Mouse (Mus musculus): ENCODE measurements around the gene Vnn3.

The Vnn3 gene

GRCm38 (mm10) chr10:23851228-23851912 is at the start of gene Vnn3:
Gene Vnn3, plus strand, starts transcription at chr10:23851462.
- no peak for DNase-seq

GRCm38 (mm10) chr10:23802911-23803310 is 48.4 kb upstream of the Vnn3 start:
- no peak for DNase-seq

DNA sequence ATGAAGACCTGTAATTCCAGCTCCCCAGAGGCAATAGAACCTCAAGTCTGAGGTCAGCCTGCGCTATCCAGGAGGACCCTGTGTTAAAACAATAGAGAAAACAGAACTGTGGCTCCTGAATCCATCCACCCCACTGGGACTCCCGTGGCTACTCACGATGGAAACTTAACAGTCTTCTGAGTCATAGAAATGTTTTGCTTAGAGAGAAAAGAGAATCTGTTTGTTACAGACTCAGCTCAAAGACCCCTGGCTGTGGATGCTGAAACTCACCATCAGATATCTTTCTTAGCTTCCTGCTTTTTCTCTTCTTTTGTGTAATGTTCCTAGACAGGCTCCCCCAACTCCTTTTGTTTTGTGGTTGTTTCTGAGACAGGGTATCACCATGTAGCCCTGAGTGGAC is 46.6 kb upstream of the Vnn3 start:
- no peak for DNase-seq

- no peak for DNase-seq
These were observed 45.1 kb upstream of the Vnn3 start for GRCm38 (mm10) chr10:23806201-23806600.

DNA sequence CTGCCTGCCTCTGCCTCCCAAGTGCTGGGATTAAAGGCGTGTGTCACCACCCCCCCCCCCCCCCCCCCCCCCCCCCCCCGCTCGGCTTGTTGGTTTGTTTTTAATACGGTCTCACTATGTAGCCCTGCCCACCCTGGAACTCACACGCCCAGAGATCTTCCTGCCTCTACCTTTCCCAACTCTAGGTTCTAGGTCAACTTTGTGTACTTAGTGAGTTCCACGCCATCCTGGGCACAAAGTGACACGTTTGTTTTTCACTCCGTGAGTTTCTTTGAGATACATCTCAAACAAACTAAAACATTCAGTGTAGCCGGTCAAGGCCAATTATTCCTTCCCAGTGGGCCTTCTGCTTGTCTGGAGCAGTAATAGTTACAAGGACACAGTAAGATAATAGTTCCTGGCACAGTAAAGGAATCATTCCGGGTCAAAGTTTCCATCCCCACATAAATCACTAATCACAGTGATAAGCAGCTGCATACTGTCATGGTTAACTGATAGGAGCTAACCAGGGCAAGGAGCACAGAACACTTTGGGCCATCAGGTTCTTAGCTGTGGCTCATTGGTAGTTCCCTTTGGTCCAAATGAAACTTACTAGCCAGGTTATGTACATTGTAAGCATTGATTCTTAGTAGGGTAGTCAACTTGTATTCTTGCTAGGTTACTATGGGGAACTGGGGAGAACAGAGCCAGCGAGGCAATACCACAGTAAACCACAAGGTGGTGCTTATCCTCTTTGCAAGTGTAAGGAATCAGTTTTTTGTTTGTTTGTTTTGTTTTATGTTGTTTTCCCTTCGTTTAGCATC is 39.4 kb upstream of the Vnn3 start:
- peak; percentile 57 for DNase-seq

GRCm38 (mm10) chr10:23812438-23812759 is 38.9 kb upstream of the Vnn3 start:
- DNase-seq, result no peak

- DNase-seq, result no peak
These were observed 38.2 kb upstream of the Vnn3 start for GRCm38 (mm10) chr10:23812852-23813766.

- DNase-seq, result peak; percentile 70
These were observed 36.1 kb upstream of the Vnn3 start for GRCm38 (mm10) chr10:23815168-23815567.

DNA sequence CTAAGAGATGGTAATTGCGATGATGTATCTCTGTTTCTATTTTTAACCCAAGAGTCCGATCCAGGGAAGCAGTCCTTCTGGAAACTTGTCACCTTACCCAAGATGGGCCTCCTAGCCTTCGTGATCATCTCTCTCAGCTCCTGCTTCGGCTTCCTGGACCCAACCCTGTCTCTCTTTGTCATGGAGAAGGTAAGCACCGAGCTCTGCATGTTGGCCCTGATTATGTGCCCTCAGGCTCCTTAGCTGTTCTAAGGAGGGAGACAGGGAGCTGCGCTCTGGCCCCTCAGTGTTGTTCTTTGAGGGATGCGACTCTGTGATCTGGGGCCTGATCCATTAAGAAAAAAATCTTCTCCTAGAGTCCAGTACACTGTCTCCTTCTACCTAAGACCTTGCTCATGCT is 35.0 kb upstream of the Vnn3 start:
- DNase-seq, result no peak

DNA sequence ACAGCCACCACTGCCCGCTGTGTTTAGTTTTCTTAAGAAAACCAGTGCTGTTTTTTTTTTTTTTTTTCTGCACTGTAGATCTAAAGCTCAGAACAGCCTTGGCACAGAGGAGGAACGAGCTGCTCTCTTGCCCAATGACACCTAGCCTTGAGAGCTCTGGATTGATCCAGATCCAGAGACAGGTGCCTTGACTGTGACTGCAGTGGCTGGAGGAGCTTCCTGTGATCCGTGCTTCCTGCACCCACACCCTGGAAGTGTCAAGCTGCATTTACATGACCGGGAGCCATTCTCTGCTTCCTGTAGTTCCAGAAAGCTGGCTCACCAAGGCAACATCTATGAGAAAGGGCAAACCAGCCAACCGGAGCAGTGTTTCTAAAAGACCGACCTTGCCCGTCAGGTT is 24.7 kb upstream of the Vnn3 start:
- no peak for DNase-seq

DNA sequence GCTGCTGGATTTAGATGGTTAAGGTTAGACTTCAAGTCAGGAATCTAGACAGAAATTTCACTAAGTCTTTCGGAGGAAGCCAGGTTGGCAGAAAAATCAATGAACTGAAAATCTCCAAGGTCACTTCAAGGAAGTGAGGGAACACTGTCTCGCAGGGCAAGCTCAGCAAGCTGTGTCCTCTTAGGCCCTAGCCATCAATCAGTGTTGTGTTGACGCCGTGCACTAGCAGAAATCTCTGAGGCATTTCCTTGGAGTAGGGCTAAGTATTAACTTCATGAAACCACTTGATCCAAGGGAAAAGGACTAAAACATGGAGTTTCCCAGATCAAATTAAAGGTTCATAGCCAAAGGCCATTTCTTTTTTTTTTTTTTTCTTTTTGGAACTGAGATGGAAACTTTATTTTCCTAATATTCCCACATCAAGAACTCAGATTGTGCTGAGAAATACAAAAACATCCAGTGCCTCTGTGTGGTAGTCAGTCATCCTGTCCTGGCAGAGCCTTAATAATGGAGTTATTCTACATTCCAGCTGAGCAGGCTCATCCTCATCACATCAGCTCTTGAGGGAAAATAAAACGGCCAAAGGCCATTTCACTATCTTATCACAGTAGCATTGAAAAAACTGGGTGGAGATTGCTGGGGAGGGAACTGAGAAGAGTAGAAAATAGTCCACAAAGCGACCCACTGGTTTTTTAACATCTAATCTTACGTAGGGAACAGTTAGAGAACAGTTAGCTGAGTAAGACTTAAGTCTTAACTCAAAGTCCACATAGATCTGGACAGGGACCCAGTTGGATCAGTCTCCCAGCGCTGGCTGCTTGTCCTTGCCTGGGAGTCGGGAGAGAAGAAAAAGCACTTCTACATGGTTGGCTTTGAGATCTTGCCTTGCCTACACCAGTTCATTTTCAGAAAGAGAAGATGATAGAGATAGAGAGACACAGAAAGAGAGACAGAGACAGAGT is 15.0 kb upstream of the Vnn3 start:
- no peak for DNase-seq

- DNase-seq, result no peak
These were observed 14.1 kb upstream of the Vnn3 start for GRCm38 (mm10) chr10:23837115-23837514.

DNA sequence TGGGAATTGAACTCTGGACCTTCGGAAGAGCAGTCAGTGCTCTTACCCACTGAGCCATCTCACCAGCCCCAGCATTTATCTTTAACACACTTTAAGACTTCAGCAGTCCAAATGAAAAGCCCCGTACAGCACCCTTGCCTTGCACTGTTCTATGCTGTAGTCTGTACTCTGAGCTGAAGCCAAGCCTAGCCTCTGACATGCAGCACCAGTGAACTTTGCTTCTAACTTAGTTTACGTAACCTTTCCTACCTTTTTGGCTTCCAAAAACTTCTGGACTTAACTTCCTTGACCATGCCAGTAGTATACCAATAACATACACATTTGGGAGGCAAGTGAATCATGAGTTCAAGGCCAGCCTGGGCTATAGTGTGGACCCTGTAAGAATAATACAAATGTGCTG is 12.4 kb upstream of the Vnn3 start:
- DNase-seq, result no peak

DNA sequence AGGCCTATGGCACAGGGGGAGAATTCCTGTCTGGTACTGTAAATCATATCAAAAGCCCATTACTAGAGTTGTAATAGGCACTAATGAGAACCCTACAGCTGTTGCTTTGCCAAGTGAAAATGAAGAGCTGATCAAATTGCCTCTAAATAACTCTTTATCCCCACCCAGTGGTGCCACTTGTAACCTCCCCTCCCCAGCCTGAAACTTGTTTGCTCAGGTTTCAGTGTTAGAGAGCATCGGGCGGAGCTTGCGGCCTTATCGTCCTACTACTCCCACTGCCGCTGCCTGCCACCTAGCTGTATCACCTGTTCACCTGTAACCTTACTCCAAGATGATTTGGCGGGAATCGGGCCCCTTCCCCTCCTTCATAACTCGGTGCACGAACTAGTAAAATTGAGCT is 11.9 kb upstream of the Vnn3 start:
- DNase-seq, result no peak

GRCm38 (mm10) chr10:23840496-23840895 is 10.8 kb upstream of the Vnn3 start:
- DNase-seq, result no peak

- no peak for DNase-seq
These were observed 834 bp downstream of the Vnn3 start for GRCm38 (mm10) chr10:23852096-23852495.

- no peak for DNase-seq
These were observed 13.4 kb downstream of the Vnn3 start for GRCm38 (mm10) chr10:23864362-23865312.

DNA sequence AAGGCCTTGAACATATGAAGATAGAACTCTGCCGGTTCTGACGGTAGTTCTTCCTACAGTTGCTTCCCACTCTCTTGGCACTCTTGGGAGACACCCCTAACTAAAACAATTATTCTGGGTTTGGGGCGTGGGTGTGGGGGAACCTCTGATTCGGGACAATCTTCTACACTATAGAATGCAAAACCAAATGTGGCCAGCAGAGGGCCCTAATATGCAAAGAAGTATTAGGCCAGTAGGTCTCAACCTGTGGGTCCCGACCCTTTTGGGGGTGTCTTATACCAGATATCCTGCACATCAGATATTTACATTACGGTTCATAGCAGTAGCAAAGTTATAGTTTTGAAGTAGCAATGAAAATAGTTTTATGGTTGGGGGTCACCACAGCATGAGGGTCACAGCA is 29.4 kb downstream of the Vnn3 start:
- DNase-seq, result no peak

DNA sequence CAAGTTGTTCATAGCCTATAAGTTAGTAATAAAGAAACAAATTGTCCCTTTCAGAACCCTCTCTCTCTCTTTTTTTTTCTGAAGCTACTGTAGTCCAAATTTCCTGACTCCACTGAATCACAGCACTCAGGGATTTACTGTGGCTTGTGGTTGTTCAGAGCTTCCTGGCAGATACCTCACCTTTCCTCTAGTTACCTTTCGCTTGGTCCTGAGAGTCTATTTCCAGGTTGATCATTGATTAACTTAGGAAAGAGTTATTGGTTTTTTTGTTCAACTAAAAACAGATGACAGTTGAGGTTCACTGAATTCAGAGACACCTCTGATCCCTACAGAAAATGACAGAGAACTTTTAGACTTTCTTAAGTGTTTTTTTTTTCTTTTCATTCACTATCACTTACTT is 33.6 kb downstream of the Vnn3 start:
- DNase-seq, result no peak

GRCm38 (mm10) chr10:23886060-23886459 is 34.8 kb downstream of the Vnn3 start:
- no peak for DNase-seq

- no peak for DNase-seq
These were observed 41.7 kb downstream of the Vnn3 start for GRCm38 (mm10) chr10:23892987-23893386.
